Mouse (Mus musculus) cerebellum, postnatal 14 days (tissue): Measurements from ENCODE around the gene Pbx1.
A peak's percentile ranks its signal among the peaks of the same experiment; 100 is the strongest.

Experiments used
- DNase-seq, 2 experiments: peaks; one replicate each; pipeline ENCODE4 v3.0.0; 2021; ENCODE audit warnings: mixed read lengths in 2 of 2

Pbx1 gene

DNA sequence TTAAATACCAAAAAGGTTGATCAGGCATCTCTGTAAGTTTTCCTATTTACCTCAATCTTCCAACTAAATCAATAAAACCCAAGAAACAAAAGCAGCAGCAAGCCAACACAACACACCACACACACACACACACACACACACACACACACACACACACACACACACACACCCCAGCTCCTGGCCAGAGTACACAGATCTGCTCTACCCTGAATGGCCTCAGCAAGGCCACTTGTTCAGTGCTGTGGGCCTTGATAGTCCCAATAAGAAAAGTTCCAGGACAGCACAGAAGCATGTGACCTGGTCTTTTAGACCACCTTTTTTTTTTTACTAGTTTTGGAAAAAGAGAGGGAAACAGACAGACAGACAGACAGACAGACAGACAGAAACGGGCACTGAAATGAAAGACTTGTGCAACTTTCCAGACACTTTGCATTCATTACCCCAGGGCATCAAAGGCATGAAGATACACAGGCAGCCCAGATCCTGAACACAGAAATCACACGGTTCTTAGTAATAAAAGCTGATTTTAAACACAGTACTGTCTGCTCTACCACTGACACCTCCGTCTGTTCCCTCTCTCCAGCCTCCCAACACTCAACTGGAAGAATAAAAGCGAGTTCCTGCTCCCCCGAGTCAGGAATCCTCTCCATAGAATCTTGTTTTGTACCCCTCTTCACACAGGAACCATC is 6.9 kb downstream of the Pbx1 start:
- DNase-seq: no peak

DNA sequence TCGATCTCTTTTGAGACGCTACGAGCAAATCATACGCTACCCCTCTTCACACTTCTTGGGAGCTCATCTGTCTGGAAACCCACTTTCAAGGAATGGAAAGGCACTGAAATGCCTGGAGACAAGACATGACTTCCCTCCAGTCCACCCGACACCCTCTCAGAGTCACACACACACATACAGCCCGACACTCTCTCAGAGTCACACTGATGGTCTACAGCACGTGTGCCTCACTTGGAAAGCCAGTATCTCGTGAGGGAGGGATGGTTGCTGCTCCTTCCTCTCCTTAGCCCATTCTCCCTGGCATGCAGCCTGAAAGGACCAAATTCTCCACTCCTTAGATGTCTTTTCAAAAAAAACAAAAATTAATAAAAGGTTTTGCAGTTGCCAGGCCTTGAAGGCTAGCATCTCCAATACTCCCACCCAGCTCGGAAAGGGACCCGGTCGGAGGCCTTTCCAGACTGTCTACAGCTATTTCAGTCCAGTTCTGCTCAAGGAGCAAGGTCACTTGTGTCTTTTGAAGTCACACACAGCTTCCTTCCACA is 8.6 kb downstream of the Pbx1 start:
- no peak for DNase-seq

DNA sequence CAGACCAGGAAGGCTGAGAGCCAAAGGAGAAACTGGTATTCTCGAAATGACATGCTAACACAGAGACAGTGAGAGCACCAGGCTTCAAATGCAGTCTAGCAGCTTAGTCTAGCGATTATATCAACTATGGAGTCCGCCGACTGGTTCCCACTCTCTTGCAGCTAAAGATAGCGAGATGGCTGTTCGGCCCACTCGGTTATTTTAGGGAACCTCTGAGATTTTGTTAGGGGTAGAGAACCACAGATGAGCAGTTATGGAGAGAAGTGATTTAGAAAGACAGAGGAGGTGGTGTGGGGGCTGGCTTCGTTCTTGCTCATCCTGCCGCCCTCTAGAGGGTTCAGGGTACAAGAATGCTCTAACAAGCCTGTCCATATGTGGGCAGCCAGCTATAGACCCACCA is 13.2 kb downstream of the Pbx1 start:
- no peak for DNase-seq

DNA sequence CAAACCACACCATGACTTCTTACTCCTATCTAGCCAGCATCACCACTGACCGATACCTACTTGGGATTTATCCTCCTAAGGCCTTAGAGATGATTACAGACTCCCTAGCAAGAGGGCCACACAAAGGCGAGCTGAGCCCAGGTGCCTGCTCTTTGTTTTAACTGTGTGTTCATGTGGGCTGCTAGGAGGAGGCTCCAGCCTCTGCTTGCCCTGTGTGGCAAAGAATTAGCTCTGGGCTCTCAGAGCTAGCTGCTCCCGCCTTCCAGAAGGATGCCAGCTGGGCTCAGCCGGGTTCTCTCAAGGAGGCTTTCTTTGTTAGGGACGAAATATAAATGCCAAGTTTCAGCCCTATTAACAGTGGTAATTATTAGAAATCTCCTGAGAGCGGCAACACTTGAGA is 14.4 kb downstream of the Pbx1 start:
- no peak for DNase-seq

DNA sequence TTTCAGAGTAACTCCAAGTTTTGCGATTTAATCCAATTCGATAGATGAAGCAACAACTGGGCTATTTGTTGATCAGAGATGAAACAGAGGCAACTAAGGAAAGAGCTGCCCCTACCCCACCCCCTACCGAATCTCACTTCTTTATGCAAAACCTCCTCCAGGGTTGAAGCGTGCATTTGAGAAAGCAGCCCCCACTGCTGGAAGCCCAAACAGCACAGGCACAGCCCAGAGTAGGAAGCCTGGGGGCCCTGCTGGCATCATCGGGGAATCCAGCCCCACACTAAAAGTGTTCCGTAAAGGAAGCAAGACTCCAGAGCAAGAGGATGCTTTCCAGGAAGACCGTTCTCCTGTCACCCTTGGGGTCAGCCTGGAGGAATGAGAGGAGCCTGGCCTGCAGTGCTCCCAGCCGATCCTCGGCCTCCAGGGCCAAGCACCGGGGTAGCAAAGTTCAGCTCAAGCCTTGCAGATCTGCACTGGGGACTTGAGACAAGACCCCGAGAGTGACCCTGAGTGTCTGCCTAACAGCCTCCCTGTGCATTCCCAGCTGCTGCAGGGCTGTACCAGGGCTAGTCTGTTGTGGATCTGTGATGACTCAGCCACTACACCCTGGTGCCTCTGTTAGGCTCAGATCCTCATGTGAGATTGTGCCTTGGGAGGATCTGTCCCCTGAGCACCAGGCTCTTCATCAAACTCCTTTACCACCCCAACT is 15.2 kb downstream of the Pbx1 start:
- no peak for DNase-seq

DNA sequence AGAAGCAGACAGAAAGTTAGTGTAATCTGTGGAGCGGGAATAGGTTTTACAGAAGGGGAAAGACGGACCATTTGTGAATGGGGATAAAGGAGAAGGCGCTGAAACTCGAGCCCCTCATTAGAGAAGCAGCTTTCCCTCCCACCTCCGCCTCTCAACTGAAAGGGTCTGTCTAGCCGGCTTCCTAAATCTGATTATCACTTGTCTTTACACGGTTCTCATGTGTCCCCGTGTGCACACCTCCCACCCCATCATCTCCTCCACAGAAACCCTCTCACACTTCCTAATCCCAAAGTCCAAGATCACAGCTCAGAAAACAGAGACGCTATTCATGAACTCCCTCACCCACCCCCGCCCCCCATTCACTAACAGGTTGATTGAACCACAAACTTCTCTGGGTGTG is 21.5 kb downstream of the Pbx1 start:
- no peak for DNase-seq

DNA sequence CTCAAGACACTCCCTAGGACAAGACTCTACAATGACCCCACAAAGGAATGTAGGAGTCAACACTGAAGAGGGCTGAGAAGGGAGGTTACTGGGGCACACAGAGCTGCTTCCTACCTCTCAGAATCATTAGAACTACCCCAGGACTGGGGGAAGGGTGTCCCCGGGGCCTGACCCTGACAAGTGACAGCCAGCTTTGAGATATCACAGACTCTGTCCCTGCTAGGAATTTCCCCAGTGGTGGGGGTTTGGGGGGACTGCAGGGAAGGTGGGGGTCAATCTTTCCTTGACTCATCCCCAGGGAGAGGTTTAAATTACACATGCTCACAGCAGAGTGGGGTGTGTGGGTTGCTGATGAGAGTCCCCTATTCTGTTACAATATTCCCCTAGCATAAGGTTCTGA is 22.0 kb downstream of the Pbx1 start:
- no peak for DNase-seq

DNA sequence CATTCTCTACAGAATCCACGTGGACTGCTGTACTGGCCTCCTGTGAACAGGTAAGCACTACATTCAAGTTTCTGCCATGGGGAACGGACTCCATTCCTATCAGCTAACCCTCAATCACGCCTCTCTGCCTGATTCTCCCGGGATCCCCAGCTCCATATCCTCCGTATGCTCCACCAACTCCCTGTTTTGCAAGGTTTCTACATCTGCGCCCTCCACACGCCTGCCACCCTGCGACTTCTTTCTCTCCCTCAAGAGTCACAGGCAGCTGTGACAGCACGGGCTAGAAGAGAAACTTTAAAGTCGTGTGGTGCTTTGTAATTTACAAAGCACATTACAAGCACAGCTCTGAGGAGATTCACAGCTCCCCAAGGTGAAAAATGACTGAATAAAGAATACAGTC is 23.3 kb downstream of the Pbx1 start:
- DNase-seq: no peak

DNA sequence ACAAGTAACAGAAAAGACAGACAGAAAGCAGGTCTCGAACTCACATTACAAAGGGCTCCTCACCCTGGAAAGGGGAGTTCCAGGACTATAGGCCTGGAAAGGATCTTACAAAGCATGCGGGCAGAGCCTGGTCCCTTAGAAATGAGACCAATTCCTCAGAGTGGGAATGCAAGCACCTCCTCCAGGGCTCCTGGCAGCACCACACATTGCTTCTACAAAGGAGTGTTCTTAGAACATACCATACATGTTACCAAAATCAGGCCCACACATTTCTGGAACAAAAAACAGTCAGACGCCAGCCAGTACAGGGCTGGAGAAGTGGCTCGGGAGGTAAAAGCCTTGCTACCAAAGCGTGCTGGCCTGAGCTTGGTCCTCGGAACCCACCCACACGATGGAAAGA is 24.1 kb downstream of the Pbx1 start:
- no peak for DNase-seq

DNA sequence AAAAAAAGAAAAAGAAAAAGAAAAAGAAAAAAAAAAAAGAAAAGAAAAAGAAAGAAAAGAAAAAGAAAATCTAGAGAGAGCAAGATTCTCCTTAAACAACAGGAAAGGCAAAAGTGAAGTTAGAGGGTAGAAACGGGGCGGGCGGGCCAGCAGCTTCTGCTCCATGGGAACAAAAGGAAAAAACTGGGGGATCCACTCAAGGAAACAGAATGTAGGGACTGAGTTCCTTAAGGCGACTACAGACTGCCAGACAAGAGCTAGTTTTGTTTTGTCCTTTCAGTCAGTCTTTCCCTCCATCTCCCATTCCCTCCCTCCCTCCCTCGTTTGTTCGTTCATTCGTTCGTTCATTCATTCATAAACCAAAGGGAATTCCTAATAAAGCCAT is 25.8 kb downstream of the Pbx1 start:
- no peak for DNase-seq

DNA sequence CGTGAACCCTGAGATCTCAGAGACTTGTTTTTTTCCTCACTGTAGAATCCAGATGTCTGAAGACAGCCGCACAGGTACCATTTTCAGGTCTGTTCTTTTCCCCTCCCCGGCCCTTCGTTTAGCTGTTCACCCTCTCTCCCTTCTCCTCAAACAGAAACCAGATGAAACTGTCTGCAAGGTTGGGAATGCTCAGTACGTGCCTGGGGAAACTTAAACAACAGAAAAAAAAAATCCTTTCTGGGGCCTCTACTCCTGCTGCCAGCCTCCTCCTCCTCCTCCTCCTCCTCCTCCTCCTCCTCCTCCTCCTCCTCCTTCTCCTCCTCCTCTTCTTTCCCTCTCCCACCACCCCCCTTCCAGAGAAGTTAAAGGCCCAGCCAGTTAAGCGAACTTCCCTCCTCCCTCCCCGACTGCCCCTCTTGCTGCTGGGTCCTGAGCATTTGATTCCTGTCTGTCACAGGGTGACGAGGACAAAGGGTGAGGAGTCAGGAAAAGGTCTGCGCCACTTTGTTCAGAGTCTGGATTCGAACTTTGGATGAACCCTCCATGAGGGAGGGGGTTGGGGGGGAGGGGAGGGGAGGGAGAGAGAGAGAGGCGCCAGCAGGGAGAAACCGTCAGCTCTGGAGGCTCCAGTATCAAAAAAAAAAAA is 26.3 kb downstream of the Pbx1 start:
- DNase-seq: no peak

DNA sequence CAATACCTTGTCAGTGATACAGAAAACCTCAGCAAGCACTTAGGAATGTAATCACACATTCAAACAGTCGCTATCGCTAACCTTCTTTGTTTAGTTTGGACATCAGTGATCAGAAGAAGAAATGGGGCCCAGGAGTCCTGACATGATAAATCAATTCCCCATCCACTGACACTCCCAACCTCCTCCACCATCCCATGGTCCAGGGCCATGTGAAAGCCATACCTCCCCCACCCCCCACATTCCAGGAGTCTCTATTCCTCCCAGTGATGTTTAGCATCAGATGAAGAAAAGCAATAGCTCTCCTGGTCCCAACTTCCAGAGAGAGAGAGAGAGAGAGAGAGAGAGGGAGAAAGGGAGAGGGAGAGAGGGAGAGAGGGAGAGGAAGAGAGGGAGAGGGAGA is 28.5 kb downstream of the Pbx1 start:
- no peak for DNase-seq

DNA sequence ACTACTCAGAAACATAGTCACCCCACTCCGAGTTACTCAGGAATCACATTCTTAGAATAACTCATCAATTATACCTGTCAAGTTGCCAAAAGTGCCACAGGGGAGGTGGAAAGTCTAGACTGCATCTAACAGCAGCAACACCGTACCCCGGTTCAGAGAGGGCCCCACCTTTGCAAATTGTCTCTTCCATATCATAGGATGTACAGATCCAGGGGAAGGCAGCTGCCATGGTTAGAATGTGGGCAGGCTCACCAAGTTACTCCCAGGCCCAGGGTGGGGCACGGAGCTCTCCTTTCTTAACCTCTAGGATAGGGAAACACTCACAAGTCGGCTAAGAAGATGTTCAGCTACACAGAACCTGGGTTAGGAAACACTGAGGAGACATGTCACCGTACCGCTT is 29.4 kb downstream of the Pbx1 start:
- no peak for DNase-seq

DNA sequence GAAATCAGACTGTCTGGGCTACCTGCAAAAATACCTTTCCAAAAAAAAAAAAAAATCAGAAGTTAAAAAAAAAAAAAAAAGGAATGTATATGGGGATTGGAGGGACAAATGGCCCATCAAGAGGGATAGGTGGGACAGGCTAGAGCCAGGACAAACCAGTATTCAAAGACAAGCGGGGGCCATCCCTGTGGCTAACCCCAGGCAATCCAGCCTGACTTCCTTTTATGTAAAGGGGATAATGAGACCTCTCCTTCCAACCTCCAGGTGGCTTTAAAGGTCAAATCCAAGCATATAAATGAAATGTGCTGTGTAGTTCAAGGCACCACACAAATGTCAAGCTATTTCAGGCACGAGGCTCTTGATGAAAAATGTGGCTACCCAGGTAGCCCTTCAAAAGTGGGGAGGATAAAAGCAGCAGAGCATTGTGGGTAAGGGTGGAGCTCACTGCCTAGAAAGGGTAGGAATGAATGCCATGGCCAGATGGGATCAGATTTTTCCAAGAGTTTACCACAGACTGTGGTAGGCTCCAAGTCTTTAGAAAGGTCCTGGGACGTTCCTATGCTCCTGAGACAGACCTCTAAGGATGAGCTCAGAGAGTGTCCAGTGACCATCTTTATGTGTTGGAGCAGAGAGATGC is 36.4 kb downstream of the Pbx1 start:
- no peak for DNase-seq

DNA sequence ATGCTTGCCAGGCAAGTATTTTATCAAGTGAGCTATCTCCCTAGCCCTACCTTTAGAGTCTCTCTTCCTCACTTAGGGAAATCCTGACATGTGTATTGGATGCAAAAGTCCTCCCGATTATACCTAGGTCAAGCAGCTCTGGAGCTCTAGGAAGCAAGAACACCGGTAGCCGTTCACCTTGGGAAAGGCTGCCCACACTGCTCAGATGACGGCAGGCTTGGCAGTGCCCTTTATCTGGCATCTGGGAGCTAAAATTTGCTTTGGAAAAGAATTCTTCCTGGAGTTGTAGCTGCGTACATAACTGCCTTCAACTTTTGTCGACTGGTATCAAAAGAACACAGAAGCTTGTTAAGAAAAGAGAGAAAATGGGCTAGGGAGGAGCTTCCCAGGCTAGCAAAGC is 37.5 kb downstream of the Pbx1 start:
- no peak for DNase-seq

DNA sequence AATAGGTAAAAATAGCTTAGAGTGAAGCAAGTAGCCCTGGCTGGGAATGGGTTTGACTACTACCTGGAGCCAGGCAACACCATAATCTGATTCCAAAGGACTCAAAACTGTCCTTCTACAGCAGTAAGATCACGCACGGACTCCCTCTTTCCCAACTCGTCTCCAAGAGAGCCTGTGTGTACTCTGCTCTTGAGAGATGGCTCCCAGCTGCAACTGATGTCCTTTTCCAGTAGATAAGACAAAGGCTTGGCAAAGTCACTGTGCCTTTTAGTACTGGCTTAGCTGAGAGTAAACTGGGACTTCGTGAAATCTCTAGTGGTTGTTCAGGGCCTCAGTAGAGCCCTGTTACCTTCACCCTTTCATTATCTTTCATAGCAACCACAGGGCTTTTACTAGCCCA is 38.6 kb downstream of the Pbx1 start:
- DNase-seq: no peak

DNA sequence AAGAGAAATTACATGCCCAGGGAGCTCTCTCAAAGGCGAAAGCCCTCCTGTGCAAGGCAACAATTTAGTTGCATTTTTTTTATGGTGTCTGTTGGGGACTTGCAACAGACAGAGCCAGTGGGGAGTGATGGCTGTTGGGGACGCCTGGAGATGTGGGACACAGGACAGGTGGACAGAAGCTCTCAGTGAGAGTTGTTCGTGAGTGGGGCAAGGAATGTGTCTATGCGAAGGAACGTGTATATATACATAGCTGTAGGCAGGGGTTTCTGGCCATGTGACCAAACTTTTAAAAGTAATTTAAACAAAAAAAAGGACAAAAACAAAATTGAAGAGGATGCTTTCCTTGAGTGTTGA is 39.6 kb downstream of the Pbx1 start:
- DNase-seq: no peak

DNA sequence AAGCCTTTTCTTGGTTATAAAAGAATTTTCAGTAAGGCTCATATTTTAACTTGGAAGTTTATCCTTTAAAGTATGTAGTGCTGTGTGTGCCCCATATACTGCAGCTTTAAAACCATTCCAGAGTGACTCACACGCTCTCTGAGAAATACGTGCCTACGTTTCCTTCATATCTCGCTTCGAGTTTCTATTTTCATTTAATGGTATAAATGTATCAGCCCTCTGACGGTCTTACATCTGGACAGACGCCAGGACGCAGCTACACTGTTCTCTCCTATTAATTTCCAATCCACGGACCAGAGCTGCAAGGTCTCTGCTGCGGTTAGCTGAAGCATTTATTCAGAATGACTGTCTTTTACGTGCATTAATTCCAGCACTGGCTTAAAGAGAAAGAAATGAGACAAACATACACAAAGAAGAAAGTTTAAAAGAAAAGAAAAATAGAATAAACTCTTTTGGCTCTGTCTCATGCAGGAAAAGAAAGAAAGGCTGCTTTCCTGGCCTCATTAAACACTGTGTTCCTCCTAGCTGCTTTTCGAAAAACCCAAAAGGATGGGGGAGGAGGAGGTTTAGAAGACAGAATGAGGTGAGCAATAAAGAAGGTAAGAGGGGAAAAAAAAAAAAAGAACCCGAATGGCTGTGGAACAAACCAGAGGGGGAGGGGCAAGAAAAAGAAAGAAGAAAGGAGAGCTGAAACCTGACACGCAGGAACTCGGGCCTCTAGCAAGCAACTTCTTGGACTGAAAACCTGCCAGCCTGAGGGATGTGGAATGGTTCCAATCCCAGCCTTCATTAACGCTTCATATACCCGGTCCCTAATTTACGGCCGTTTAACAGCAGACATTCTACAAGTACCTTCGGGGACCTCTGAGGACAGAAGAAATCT is 40.2 kb downstream of the Pbx1 start:
- peak; percentile 65 to 70 for DNase-seq

DNA sequence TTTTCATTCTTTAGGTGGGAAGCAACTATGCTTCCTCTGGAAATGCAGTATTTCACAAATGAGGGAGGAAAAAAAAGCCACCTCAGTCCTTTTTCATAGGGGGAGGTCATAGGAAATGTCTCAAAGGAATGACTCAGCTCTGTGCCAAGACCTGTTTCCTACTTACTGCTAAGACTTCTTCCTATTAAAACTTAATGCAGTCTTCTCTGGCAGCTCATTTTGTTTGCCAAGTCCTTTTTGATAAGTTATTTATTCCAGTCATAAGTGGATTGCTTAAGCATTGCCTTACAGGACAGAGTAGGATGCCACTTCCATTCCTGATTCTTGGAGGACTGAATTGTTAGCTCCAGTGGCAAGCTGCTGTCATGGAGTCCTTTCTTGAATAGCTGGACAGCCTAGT is 41.3 kb downstream of the Pbx1 start:
- DNase-seq: no peak

DNA sequence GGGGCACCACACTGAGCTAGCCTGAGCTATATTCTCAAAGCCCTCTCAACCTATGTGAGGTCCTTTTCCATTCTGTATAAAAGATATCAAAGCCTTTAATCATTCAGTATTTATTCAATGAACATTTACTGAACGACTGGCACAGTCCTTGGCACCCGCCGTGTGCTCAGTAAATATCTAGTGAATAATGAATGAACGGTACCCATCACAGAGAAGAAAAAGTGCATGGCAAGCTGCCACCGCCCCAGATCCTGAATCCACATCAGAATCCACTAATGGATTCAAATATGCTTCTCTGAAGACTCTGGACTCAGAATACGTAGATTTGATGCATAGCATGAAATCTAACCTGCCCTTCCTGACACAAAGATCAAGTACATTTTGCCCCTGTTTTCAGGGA is 45.9 kb downstream of the Pbx1 start:
- no peak for DNase-seq

DNA sequence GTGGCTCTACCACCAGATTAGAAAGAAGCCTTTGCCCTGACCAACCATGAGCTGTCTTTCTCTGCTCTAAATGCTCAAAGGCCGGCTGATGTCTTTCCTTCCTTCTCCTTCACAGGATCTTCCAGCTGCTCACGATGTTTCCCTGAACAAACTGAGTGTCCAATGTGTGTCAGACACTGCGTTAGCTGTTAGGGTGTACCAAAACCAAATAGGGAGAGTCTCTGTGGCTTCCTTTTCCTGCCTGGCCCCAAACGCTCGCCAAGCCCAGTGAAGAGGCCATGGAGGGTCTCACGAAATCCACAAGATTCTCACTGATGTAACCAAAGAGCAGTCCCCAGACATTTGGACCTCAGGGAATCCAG is 47.5 kb downstream of the Pbx1 start:
- no peak for DNase-seq

DNA sequence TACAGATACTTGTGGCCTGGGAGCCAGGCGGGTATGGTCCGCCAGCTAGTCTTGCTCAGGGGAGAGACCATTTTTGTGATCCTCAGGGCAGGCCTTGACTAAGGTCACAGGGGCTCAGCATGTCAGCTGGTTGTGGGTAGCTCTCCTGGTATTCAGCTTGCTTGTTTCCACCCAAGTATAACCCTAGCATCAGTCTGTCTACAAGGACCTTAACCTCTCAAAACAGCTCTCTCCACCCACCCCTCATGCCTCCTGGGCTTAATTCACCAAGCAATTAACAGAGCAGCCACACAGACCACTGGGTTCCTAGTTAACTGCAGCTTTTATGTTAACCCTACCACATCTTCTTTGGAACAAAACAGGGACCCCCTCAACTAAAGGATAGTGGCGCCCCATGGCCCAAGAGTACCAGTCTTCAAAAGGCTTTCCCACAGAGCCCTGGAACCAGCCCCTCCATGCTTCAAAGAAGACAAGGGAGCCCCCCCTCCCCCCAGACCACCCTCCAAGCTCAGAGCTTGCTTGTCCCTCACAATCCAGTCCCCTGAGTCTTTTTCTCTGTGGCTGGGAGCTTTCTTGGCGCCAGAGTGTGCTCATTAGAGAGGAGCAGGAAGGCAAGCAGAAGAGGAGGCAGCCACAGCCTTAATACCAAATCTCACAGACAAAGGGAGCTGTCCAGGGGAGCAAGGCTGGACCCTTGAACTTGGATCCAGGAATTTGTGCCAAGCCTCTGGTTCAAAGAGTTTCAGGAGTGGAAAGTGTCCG is 48.1 kb downstream of the Pbx1 start:
- DNase-seq: no peak
